Mouse (Mus musculus): ENCODE measurements around the gene Igtp.
"Not testable (repeated sequence)": the region's sequence is repeated elsewhere in the genome, so short reads cannot be mapped to it uniquely, and the experiment has no call there.

The Igtp gene

GRCm38 (mm10) chr11:58213673-58214342, 14.5 kb downstream of the Igtp start:
- no peak for DNase-seq (ENCODE audit: low read depth, low spot score)

DNA sequence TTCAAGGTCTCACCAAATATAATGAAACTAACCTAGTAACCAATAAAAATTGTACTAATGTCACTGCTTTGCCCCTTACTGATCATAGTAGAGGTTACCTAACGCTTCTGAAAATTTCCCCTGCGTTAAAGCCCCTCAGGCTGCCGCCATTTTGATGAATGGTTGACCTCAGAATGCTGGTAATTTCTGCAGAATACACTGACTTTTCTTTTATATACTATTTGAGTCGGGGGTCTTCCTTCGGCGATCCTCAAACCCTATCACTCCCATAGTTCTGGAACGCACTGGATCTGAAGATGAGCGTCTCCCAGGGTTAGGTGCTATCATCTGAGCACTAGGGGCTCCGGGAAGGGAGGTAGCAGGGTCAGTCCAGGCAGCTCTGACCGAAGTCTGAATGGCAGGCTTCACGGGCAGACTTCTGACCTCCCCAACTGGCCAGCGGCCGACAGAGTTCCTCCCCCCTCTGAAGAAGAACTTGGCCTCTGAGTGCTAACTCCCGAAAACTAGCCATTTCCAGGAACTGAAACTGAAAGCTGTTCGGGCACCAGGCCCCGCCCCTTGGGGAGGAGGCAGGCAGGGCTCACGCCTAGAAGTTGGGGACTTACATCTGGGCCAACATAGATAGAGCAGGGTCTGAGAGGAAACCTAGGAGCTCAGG, 15.2 kb downstream of the Igtp start:
- DNase-seq (ENCODE audit: low read depth, low spot score): peak; percentile 43

DNA sequence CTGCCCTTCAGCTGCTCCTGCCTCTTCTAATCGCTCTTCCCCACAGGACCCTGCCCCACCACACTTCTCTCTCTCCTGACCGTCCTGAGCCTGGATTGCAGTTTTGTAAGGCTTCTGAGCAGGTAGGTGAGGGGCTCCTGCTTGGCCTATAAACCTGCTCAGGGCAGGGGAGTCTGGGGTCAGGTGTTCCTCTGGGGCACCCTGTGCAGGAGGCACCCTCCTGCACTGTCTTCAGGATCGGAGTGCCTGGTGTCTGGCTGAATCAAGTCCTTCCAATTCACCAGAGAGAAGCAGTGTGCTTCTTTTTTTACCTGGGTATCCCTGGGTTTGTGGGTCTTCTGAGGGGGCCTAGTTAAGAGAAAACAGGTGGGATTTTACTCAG, 15.7 kb downstream of the Igtp start:
- not testable (repeated sequence) for DNase-seq (ENCODE audit: low read depth, low spot score)

DNA sequence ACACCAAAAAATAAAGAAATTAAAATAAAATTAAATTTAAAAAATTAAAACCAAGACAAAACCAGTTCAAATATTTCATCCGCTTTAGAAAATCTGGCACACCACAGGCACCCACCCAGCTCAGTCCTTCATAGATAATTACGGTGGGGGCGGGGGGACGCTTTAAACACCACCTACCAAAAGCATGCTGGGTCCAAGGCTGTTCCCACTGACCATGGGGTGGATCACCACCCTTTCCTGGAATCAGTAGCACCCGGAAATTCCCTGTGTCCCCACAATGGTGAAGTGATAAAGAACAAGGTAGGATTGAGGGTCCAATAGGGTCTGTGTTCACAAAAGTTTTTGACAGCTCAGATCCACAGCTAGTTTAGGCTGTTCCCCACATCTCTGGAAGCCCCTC, 16.5 kb downstream of the Igtp start:
- DNase-seq (ENCODE audit: low read depth, low spot score): no peak

DNA sequence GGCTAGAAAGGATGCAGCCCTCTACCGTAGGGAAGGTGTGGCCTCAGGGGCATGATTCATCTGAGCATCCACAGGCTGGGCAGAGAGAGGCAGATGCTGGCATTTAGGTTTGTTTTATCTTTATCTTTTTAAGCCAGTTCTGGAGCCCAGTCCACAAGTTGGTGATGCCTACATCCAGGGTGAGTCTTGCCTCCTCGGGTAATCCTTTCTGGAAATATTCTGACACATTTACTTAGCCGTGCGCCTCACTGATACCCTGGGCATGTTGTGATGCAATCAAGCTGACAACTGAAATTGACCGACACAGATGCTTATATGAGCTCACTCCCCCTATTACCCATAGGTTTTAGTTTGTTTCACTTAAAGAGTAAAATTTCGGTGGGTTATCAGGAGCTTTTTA, 17.5 kb downstream of the Igtp start:
- no peak for DNase-seq (ENCODE audit: low read depth, low spot score)

- DNase-seq (ENCODE audit: low read depth, low spot score): no peak
Measured at GRCm38 (mm10) chr11:58223751-58224150, 24.4 kb downstream of the Igtp start.

DNA sequence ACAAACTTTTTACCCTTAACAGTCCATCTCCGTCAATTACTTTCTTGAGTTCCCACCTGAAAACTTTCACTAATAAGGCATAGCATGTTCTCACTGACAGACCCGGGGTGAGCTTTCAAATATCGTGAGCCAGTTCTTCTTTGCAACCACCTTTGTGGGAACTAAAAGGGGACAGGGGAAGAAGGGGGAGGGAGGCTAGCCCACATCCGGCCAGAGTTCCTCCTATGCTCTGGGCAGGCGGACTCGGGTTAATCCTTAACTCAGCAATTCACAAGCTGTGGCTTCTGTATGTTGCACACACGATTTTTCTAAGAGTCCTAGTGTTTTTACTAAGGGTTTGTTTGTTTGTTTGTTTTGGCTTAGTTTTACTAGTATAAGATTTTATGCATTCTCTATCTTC, 25.0 kb downstream of the Igtp start:
- no peak for DNase-seq (ENCODE audit: low read depth, low spot score)

DNA sequence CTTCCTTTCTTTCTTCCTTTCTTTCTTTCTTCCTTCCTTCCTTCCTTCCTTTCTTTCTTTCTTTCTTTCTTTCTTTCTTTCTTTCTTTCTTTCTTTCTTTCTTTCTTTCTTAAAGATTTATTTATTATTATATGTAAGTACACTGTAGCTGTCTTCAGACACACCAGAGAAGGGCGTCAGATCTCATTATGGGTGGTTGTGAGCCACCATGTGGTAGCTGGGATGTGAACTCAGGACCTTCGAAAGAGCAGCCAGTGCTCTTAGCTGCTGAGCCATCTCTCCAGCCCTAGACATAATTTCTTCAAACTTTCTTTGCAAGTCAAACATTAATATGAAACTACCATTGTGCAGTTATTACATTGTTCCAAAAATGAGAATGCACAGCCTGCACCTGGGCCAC, 25.5 kb downstream of the Igtp start:
- DNase-seq (ENCODE audit: low read depth, low spot score): not testable (repeated sequence)

DNA sequence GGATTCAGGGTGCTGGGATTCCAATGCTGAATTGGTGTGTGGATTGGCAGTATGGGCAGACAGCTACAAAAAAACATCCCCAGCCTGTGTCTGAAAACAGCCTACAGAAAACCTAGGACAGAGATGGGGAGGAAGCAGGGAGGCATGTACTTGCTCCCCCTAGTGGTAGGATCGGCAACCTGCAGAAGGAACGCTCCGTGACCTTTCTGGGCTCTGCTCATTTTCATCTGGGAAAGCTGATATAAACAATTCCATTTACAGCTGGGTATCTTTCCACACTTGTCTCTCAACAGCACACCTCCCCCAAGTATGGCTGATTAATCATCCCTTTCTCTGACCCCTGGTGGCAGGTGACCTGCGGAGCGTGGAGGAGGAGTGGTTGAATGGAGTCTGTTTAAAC, 26.3 kb downstream of the Igtp start:
- DNase-seq (ENCODE audit: low read depth, low spot score): peak; percentile 85

GRCm38 (mm10) chr11:58226425-58226824, 27.1 kb downstream of the Igtp start:
- DNase-seq (ENCODE audit: low read depth, low spot score): no peak

GRCm38 (mm10) chr11:58228021-58228420, 28.7 kb downstream of the Igtp start:
- not testable (repeated sequence) for DNase-seq (ENCODE audit: low read depth, low spot score)

DNA sequence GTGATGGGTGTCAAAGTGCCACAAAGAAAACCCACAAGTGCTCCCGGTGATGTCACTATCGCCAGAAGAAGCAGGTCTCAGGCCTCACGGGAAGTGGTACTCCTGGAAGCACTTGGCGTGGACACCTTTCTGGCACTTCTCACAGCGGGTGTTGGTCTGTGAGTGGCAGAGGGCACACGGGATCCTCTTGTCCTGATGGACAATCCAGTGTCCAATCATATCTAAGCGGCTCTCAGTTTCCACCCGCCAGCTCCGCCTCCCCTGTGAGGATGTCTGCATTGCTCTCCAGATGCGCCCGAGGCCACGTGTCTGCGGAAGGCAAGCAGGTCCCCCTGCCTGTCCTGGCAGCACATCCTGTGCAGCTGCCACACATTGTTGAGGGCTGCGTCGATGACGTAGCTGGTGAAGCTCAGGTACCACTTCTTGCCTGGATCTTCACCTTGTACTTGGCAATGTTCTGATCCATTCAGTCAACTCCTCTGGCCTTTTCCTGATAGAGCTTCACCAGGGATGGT, 31.1 kb downstream of the Igtp start:
- no peak for DNase-seq (ENCODE audit: low read depth, low spot score)

- DNase-seq (ENCODE audit: low read depth, low spot score): no peak
Measured at GRCm38 (mm10) chr11:58231156-58231555, 31.8 kb downstream of the Igtp start.

DNA sequence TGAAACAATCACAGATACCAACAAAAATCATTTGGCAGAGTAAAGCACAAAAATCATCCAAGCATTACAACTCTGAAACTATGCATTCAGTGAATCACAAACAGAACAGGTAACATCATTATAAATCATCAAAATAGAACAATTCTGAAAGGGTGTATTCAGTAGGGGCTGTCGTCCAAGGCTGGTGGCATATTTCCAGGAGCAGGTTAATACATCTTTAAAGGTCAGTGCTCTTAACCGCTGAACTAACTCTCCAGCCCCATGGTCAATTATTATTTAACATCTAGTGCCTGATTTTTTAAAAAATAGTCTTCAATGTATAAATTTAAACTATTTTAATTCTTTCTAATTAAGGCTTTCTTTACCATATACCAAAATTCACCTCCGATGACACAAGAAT, 35.2 kb downstream of the Igtp start:
- not testable (repeated sequence) for DNase-seq (ENCODE audit: low read depth, low spot score)

DNA sequence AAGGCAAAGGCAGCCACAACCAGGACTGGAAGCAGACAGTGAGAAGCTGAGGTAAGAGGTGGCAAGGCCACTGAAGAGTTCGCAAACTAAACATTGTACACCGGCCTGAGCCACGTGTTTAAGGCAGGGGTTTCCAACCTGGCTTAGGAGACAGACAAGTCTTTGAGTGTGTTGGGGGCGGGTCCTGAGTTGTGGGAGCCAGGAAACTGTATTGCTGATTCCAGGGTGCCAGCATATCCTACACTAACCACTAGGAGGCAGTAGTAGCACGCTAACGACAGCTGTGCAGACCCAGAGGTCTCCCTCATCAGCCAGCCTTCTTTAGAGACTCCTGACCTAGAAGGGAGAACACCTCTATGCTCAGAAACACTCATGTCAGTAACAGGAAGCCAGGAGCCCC, 35.8 kb downstream of the Igtp start:
- DNase-seq (ENCODE audit: low read depth, low spot score): peak; percentile 56

- DNase-seq (ENCODE audit: low read depth, low spot score): peak; percentile 69
Measured at GRCm38 (mm10) chr11:58238840-58239791, 39.8 kb downstream of the Igtp start.

- peak; percentile 4 for DNase-seq (ENCODE audit: low read depth, low spot score)
Measured at GRCm38 (mm10) chr11:58247294-58247693, 47.9 kb downstream of the Igtp start.

DNA sequence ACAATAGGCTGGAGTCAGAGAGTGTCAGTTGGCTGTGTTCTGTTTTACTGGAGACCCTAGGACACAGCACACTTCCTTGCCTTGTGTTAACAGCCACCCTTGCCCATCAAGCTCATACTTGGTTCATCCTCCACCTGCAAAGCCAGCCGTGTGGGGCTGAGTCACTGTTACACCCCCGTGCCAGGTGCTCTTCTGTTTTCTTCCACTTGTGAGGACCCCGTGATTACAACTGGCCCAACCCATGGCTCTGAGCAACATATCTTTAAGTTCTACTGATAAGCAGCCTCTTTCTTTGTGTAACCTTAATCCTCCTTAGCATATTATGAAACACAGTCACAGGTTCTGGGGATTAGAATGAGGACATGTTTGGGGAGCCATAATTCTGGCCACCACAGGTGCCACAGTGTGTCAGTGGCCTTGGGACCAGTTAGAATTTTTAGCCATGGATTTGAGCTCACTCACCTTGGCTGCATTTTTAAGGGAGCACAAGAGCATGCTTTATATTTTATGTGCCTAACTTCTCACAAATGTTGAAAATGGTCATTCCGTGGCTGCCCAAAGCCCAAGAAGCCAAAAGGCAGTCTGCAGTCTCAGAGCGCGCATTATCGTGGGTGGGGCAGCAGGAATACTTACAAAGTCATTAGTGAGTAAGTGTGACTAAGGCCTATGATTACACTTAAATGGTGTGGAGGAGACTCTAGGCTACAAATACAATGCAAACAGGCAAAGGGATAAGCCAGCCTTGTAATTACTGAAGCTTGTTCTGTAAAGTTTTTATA, 50.0 kb downstream of the Igtp start:
- DNase-seq (ENCODE audit: low read depth, low spot score): no peak

DNA sequence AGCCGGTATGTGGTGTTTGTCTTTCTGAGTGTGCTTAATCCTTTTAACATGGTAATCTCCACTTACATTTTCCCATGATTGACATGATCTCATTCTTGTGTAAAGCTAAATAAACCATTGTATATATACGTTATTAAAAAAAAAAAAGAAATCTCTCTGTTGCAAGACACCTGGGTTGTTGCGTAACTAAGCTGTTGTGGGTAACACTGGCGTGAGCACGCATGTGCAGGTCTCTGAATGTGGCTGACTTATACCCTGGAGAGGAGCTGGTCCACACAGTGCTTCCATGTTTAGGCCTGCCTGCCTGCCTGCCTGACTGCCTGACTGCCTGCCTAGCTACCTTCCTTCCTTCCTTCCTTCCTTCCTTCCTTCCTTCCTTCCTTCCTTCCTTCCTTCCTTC, 51.2 kb downstream of the Igtp start:
- DNase-seq (ENCODE audit: low read depth, low spot score): no peak

- no peak for DNase-seq (ENCODE audit: low read depth, low spot score)
Measured at GRCm38 (mm10) chr11:58254411-58254810, 55.1 kb downstream of the Igtp start.
